ENCODE assay signal across 7 mouse cellular contexts in the genomic region with DNA sequence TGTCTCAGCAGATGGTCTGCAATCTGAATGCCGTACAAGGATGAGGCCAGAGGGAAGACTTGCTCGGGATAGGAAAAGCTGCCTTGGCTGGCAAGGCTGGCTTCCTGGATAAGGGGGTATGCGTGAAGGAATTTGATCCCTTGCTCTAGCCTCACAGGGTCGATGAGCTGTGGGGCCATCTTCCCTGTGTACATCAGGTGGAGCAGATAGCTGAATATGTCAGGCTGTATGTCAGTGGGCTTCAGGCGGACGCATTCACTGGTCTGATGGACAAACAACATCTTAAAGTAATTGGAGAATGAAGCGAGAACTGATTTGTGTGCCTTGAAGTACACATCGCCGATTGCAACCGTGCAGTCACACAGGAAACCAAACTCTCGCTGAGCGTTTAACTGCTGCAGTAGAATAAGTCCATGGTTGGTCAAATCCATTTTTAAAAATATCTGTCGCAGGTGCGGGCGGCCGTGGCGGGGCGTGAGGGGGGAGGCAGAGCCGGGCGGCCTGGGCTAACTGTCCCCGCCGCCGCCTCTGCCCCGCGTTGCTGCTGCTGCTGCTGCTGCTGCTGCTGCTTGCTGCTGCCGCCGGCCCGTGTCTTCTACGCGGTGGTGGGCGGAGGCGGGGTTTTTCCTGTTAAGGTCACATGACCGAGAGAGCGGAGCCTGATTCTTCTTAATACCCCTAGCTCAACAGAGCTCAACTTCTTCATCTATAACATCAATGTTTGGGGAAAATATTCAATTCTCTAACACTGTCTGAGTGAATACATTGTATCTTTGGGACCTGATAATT.
DNase-seq lines count a peak whose midpoint lies in the region; ATAC-seq and TF ChIP-seq lines count a peak whose summit lies in the region.
"Not testable (repeated sequence)": the region's sequence is repeated elsewhere in the genome, so short reads cannot be mapped to it uniquely, and the experiment has no call there.

No protein-coding gene starts in this region.

- 39% methylated on average over 34 of the region's 34 CpGs for WGBS in embryonic facial prominence, embryonic 15.5 days
- WGBS in heart, embryonic 15.5 days, result 38% methylated on average over 34 of the region's 34 CpGs
- 31% methylated on average over 34 of the region's 34 CpGs for WGBS in kidney, adult 2 months
- 41% methylated on average over 33 of the region's 34 CpGs for whole genome bisulfite sequencing in liver, embryonic 14.5 days (ENCODE audit: insufficient replicate concordance)
- 47% methylated on average over 33 of the region's 34 CpGs for WGBS in midbrain, embryonic 13.5 days

- peak overlapping the region; percentile 32 for H3K4me3 ChIP-seq in embryonic facial prominence, embryonic 15.5 days (replicated peaks)
- H3K4me3 ChIP-seq in heart, embryonic 15.5 days, result peak overlapping the region; percentile 37
- peak overlapping the region; percentile 10; the same call in 1 of the 2 replicates for H3K4me3 ChIP-seq in kidney, adult 2 months (ENCODE audit: insufficient read depth, low read depth, low read length)
- H3K4me3 ChIP-seq in liver, embryonic 14.5 days (ENCODE audit: insufficient read depth in 1 of 2, low read depth in 2 of 2, low read length in 2 of 2), result not testable (repeated sequence)
- H3K4me3 ChIP-seq in midbrain, embryonic 13.5 days (replicated peaks), result peak overlapping the region; percentile 33

- peak overlapping the region; percentile 49 for H3K4me2 ChIP-seq in embryonic facial prominence, embryonic 15.5 days (replicated peaks)
- peak overlapping the region; percentile 62 for H3K4me2 ChIP-seq in heart, embryonic 15.5 days
- peak overlapping the region; percentile 18; the same call in 1 of the 2 replicates for H3K4me2 ChIP-seq in liver, embryonic 14.5 days (ENCODE audit: low read depth)
- H3K4me2 ChIP-seq in midbrain, embryonic 13.5 days (replicated peaks), result peak overlapping the region; percentile 50

- not testable (repeated sequence) for TF ChIP-seq CTCF in kidney, adult 2 months (conservative IDR thresholded peaks at IDR 0.05; ENCODE audit: insufficient read depth, insufficient read length, low read depth, low read length); liver, embryonic 14.5 days (IDR thresholded peaks at IDR 0.05; ENCODE audit: low read depth)

- DNase-seq in adrenal gland, postnatal 10 days, result peak; percentile 7
- DNase-seq in kidney, adult 2 months; liver, embryonic 14.5 days (ENCODE audit: low read depth in 3 of 3, low spot score in 3 of 3): not testable (repeated sequence)
- peak; percentile 10 to 25 for DNase-seq in spleen, adult 18-20 months

- H3K27ac ChIP-seq in embryonic facial prominence, embryonic 15.5 days (replicated peaks); heart, embryonic 15.5 days; kidney, adult 2 months (ENCODE audit: insufficient read depth, low read depth, low read length); liver, embryonic 14.5 days; midbrain, embryonic 13.5 days: not testable (repeated sequence)

- not testable (repeated sequence) for H3K9me3 ChIP-seq in embryonic facial prominence, embryonic 15.5 days (replicated peaks); heart, embryonic 15.5 days (replicated peaks); liver, embryonic 14.5 days (ENCODE audit: control insufficient read depth, low read length); midbrain, embryonic 13.5 days

- H3K36me3 ChIP-seq in embryonic facial prominence, embryonic 15.5 days; heart, embryonic 15.5 days; kidney, adult 2 months (ENCODE audit: control insufficient read depth, insufficient read depth, low read length); liver, embryonic 14.5 days (replicated peaks; ENCODE audit: control insufficient read depth, insufficient read depth, low read depth); midbrain, embryonic 13.5 days: not testable (repeated sequence)

- H3K27me3 ChIP-seq in embryonic facial prominence, embryonic 15.5 days; heart, embryonic 15.5 days; kidney, adult 2 months (replicated peaks; ENCODE audit: control insufficient read depth, insufficient read depth, low read length); liver, embryonic 14.5 days (ENCODE audit: control insufficient read depth, insufficient read depth, low read length); midbrain, embryonic 13.5 days: not testable (repeated sequence)

- not testable (repeated sequence) for H3K4me1 ChIP-seq in embryonic facial prominence, embryonic 15.5 days; heart, embryonic 15.5 days (replicated peaks); kidney, adult 2 months (ENCODE audit: control insufficient read depth, insufficient read depth, low read length); liver, embryonic 14.5 days (replicated peaks; ENCODE audit: control insufficient read depth in 2 of 2, insufficient read depth in 2 of 2, low read length in 1 of 2); midbrain, embryonic 13.5 days (replicated peaks)

- not testable (repeated sequence) for TF ChIP-seq EP300 in liver, embryonic 14.5 days (IDR thresholded peaks at IDR 0.05; ENCODE audit: low read depth)

- ATAC-seq in embryonic facial prominence, embryonic 15.5 days (ENCODE audit: insufficient number of reproducible peaks, low FRiP score, low TSS enrichment, low read depth), result peak; percentile 39; the same call in 1 of the 2 replicates
- not testable (repeated sequence) for ATAC-seq in heart, embryonic 15.5 days (replicated peaks; ENCODE audit: insufficient number of reproducible peaks, insufficient read depth, low FRiP score, low read depth); liver, embryonic 14.5 days (ENCODE audit: insufficient read depth)
- ATAC-seq in midbrain, embryonic 13.5 days, result peak; percentile 93

- H3K9ac ChIP-seq in embryonic facial prominence, embryonic 15.5 days; heart, embryonic 15.5 days; liver, embryonic 14.5 days (replicated peaks): not testable (repeated sequence)
- 0 out of 2 replicates have a peak overlapping the region, but pooled peaks have one; percentile 39 for H3K9ac ChIP-seq in midbrain, embryonic 13.5 days (replicated peaks)

- not testable (repeated sequence) for TF ChIP-seq POLR2A in kidney, adult 2 months (IDR thresholded peaks at IDR 0.05; ENCODE audit: low read depth, low read length)
